Mouse (Mus musculus) left cerebral cortex, adult 8-10 months (tissue): ENCODE measurements around the gene Dglucy. TPM values are rescaled to one million over a fixed set of nuclear protein-coding genes. Genes with fewer than 3 reads are reported as not detected.
A peak's percentile ranks its signal among the peaks of the same experiment; 100 is the strongest.

ENCODE experiments used
- DNase-seq, 2 experiments: peaks; one replicate each; pipeline ENCODE4 v3.0.0; 2022; ENCODE audit warnings: low spot score in 2 of 2
- total RNA-seq, 4 experiments: library from RNA; stranded (reverse); gene quantifications; 2 replicates each; pipeline ENCODE4 v1.2.4; 2022

Gene Dglucy
- total RNA-seq = 10 to 100 TPM; 10.5 to 14.1 (median 12.7) TPM

GRCm38 (mm10) chr12:100778934-100779865, at the start of gene Dglucy:
Gene Dglucy (plus strand): TSS chr12:100779057.
- peak; percentile 63 to 87 for DNase-seq

GRCm38 (mm10) chr12:100735156-100735555, 43.7 kb upstream of the Dglucy start:
- no peak for DNase-seq

- no peak for DNase-seq
These were observed 43.3 kb upstream of the Dglucy start for GRCm38 (mm10) chr12:100735581-100735980.

- DNase-seq = no peak
These were observed 40.4 kb upstream of the Dglucy start for GRCm38 (mm10) chr12:100738498-100738897.

- DNase-seq = no peak
These were observed 39.8 kb upstream of the Dglucy start for GRCm38 (mm10) chr12:100739011-100739570.

GRCm38 (mm10) chr12:100740313-100740712, 38.5 kb upstream of the Dglucy start:
- DNase-seq = no peak

DNA sequence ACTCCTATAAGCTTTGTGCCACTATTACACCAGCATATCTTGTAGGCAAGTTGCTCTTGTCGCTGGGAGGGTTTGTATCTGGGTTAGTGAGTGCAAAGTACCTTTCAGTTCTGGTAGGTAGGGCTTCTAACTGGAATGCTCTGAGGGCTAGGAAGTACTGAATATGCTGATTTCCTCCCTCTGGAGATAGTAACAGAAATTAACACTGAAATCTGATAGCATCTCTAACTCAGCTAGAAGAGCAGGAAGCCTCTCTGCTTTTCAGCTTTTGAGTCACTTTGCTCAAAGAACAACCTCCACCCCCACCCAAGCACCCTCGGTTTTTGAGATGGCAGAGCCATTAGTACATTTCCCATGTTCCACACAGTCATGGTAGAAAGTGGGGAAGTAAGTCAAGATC, 36.4 kb upstream of the Dglucy start:
- DNase-seq = no peak

DNA sequence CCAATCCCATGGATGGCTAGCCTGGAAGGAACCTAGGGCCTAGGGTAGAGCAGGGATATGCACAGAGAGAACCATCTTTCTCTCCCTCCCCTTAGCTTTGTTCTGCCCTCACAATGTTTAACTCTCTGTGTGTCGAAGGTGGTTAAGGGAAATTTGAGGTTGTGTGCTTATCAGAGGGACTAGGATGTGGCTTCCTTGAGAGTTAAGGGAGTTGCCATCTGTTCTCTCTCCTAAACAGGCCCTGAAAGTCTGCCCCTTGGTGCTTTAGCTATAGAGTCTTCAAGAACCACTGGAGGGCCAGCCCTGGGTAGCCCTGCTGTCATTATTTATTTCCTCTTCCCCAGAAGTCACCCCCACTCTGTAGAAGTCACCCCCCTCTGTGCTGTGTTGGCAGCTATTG, 25.9 kb upstream of the Dglucy start:
- no peak for DNase-seq

GRCm38 (mm10) chr12:100753716-100754115, 25.1 kb upstream of the Dglucy start:
- DNase-seq = no peak

- no peak for DNase-seq
These were observed 21.4 kb upstream of the Dglucy start for GRCm38 (mm10) chr12:100757427-100757826.

GRCm38 (mm10) chr12:100762663-100763425, 16.0 kb upstream of the Dglucy start:
- peak in 1 of 2 experiments; percentile 57 for DNase-seq

DNA sequence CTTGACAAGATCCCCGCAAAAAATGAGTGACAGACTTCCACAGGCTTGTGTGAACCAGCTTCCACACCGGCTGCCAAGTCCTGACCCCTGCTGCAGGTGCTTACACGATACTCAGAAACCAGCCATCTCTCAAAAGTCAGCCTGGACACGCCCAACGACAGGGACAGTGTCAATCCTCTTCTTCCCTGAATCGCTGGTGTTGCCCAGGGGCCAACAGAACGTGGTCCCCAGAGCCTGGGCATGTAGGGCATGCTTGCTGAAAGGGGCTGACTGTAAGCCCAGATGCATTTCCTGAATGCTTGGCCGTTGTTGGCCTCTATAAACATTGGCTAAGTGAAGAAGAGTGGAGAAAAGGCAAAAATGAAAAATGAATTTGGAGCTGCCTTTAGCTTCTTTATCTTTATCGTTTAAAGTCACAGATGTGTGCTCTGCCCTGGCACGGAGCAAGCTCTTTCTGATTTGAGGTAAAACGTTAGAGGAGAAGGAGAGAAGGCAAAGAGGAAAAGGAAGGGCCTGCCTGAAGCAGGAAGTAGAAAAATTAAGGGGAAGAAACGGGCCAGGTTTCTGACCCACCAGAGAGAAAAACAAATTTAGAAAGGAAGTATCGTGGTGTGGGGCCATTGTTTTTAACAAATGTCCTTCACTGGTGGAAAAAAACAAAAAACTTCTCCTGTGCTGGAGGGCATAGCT, 14.4 kb upstream of the Dglucy start:
- no peak for DNase-seq

DNA sequence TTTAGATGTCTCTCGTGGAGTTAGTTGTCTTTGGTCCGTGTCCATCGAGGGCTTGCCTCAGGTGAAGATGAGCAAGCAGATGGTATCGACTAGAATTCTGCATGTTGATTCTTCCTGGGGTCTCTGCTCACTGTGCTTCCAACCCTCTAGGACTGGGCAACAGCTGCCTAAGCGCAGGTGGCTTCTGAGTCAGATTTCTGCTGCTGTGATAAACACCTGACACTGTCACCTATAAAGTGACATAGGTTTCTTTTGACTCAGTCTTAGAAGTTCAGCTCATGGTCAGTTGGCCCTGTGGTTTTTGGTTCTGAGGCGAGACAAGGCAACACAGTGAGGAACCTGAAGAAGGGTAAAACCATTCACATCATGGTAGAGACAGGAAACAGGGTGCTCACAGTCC, 9.0 kb upstream of the Dglucy start:
- DNase-seq = no peak

- peak in 1 of 2 experiments; percentile 31 for DNase-seq
These were observed 8.1 kb upstream of the Dglucy start for GRCm38 (mm10) chr12:100770765-100771164.

GRCm38 (mm10) chr12:100772230-100772984, 6.5 kb upstream of the Dglucy start:
- peak in 1 of 2 experiments; percentile 54 for DNase-seq

DNA sequence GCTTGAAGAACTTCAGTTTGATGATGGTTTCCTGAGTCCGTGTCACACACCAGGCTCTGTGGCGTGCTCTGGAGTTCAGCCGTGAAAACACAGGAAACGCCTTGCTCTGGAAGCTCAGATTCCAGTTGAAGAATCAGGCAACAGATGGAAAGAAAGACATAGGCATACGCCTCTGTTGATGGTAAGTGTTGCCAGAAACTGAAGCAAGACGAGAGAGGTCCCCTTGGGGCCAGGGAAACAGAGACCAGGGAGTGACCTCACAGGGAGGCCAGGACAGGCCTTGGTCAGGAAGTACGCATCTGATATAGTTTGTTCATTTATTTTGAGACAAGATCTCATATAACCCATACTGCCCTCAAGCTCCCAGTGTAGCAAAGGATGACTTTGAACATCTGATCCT, 4.1 kb upstream of the Dglucy start:
- peak in 1 of 2 experiments; percentile 5 for DNase-seq

DNA sequence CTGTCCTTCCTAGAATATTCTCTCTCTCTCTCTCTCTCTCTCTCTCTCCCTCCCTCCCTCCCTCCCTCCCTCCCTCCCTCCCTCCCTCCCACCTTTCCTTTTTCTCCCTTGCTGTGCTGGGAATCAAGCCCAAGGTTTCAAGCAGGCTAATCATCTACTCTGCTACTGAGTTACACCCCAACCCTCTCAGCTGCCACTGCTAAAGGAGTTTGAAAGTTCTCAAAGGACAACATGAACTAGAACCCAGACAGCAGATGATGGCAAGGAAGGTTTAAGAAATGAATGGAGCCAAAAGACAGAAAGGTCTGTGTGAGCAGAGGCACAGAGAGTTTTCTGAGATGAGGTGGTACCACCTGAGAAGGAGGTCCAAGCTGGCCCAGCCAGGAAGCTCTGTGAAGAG, 3.6 kb upstream of the Dglucy start:
- peak in 1 of 2 experiments; percentile 1 for DNase-seq

- peak in 1 of 2 experiments; percentile 2 for DNase-seq
These were observed 2.8 kb upstream of the Dglucy start for GRCm38 (mm10) chr12:100775911-100776581.

- no peak for DNase-seq
These were observed 1.9 kb upstream of the Dglucy start for GRCm38 (mm10) chr12:100776991-100777390.
